Mouse (Mus musculus) midbrain, embryonic 13.5 days (tissue): ENCODE measurements around the gene Aqp6. TPM values are rescaled to one million over a fixed set of nuclear protein-coding genes. Genes with fewer than 3 reads are reported as not detected.

Experiments
- ATAC-seq: fragments of 200-750 bp; cut with Nextera tagmentation; 2 replicates; pipeline ENCODE4 v1.8.0; 2017; ENCODE audit warnings: mild to moderate bottlenecking, moderate TSS enrichment, moderate library complexity
- H3K27ac ChIP-seq: fragments of 300-500 bp; sonication (generic); 2 replicates; pipeline ENCODE4 v1.5.1; 2015; ENCODE audit warnings: inconsistent platforms, mild to moderate bottlenecking, moderate library complexity
- H3K27me3 ChIP-seq: fragments of 300-500 bp; sonication (generic); 2 replicates; pipeline ENCODE4 v1.6.1; 2015; ENCODE audit warnings: mild to moderate bottlenecking, inconsistent platforms
- H3K36me3 ChIP-seq: fragments of 300-500 bp; sonication (generic); 2 replicates; pipeline ENCODE4 v1.6.1; 2015; ENCODE audit warnings: mild to moderate bottlenecking, inconsistent platforms
- H3K4me1 ChIP-seq: fragments of 300-500 bp; sonication (generic); replicated peaks from 2 replicates; pipeline ENCODE4 v1.6.1; 2015; ENCODE audit warnings: inconsistent platforms
- H3K4me2 ChIP-seq: fragments of 300-500 bp; sonication (generic); replicated peaks from 2 replicates; pipeline ENCODE4 v1.6.1; 2015; ENCODE audit warnings: moderate library complexity, mild to moderate bottlenecking, inconsistent platforms
- H3K4me3 ChIP-seq: fragments of 300-500 bp; sonication (generic); replicated peaks from 2 replicates; pipeline ENCODE4 v1.5.1; 2015; ENCODE audit warnings: mild to moderate bottlenecking, inconsistent platforms
- H3K9ac ChIP-seq: fragments of 300-500 bp; sonication (generic); replicated peaks from 2 replicates; pipeline ENCODE4 v1.6.1; 2015; ENCODE audit warnings: mild to moderate bottlenecking, inconsistent platforms
- H3K9me3 ChIP-seq: fragments of 300-500 bp; sonication (generic); 2 replicates; pipeline ENCODE4 v1.6.1; 2016; ENCODE audit warnings: mild to moderate bottlenecking, inconsistent platforms
- WGBS: fragments of 180-500 bp; shearing (Covaris S2); methylation state at CpG from one replicate; pipeline ENCODE4 v1.1.7; 2015; 5-methylcytosine and 5-hydroxymethylcytosine counted together
- polyA plus RNA-seq: library from polyadenylated mRNA; unstranded; fragments of >200 nt; fragmentation: Nextera tagmentation; extraction: Ambion mirVana; gene quantifications from 2 replicates; pipeline ENCODE4 v1.2.1, GENCODE M21; 2015

Aqp6 gene
- polyA plus RNA-seq, 1 experiment from 2014 or later = 0.71 TPM

- Histone ChIP-seq H3K4me3 (peak within 1 kb of the TSS; percentile 78), H3K4me1 (peaks cover 69% of the 10 kb centered on the region), H3K36me3 (no peaks in the 10 kb centered on the region), H3K4me2 (peak within 1 kb of the TSS; percentile 90), H3K9me3 (no peaks in the 10 kb centered on the region), H3K27me3 (peaks cover 26% of the 10 kb centered on the region), H3K27ac (no peak within 1 kb of the TSS), H3K9ac (peak within 1 kb of the TSS; percentile 78)
- peak; percentile 89 for ATAC-seq
- WGBS = under 1% methylated on average over 66 of the region's 68 CpGs
Measured at GRCm38 (mm10) chr15:99651163-99651872, 50.1 kb downstream of the Aqp6 start, which contains the start of gene Racgap1. Racgap1 (minus strand) TSS chr15:99651656.

- Histone ChIP-seq H3K27ac (no peak overlapping the region), H3K36me3 (no peaks in the 10 kb centered on the region), H3K4me1 (peaks cover 64% of the 10 kb centered on the region), H3K9me3 (no peaks in the 10 kb centered on the region), H3K4me2 (peak overlapping the region; percentile 90), H3K27me3 (peaks cover 26% of the 10 kb centered on the region), H3K4me3 (peak overlapping the region; percentile 78), H3K9ac (0 out of 2 replicates have a peak overlapping the region, but pooled peaks have one; percentile 19)
- 76% methylated on average over 10 of the region's 10 CpGs for WGBS
- no peak for ATAC-seq
Measured at GRCm38 (mm10) chr15:99651984-99652872, 51.0 kb downstream of the Aqp6 start.

GRCm38 (mm10) chr15:99653291-99653690 lies 52.1 kb downstream of the Aqp6 start:
- Histone ChIP-seq H3K36me3 (no peaks in the 10 kb centered on the region), H3K4me2 (peak overlapping the region; percentile 43), H3K4me1 (peaks cover 54% of the 10 kb centered on the region), H3K9ac (no peak overlapping the region), H3K27me3 (peaks cover 26% of the 10 kb centered on the region), H3K27ac (no peak overlapping the region), H3K9me3 (no peaks in the 10 kb centered on the region), H3K4me3 (peak overlapping the region; percentile 16)
- no peak for ATAC-seq
- 9% methylated on average over 8 of the region's 8 CpGs for WGBS

GRCm38 (mm10) chr15:99653876-99654275 lies 52.7 kb downstream of the Aqp6 start:
- ATAC-seq = no peak
- peak overlapping the region; percentile 19; the same call in 1 of the 2 replicates for H3K9ac ChIP-seq
- H3K4me3 ChIP-seq = peak overlapping the region; percentile 16
- no peaks in the 10 kb centered on the region for H3K36me3 ChIP-seq
- peak overlapping the region; percentile 43 for H3K4me2 ChIP-seq
- peaks cover 48% of the 10 kb centered on the region for H3K4me1 ChIP-seq
- H3K27me3 ChIP-seq = peaks cover 26% of the 10 kb centered on the region
- H3K9me3 ChIP-seq = no peaks in the 10 kb centered on the region
- H3K27ac ChIP-seq = no peak overlapping the region
- WGBS = 2% methylated on average over 21 of the region's 21 CpGs

Other genes starting within 250 kb of the Aqp6 start
- 8.5 and 8.7 TPM in 2 replicates for gene Fmnl3, start 230.9 kb upstream of the Aqp6 start, polyA plus RNA-seq
- 228 and 244 TPM in 2 replicates for gene Tmbim6, start 208.5 kb upstream of the Aqp6 start, polyA plus RNA-seq
- gene Nckap5l, start 143.7 kb upstream of the Aqp6 start, polyA plus RNA-seq = 12.2 and 15.6 TPM in 2 replicates
- 26.5 and 26.9 TPM in 2 replicates for gene Bcdin3d, start 126.7 kb upstream of the Aqp6 start, polyA plus RNA-seq
- gene Faim2, start 73.2 kb upstream of the Aqp6 start, polyA plus RNA-seq = 9.5 and 12.1 TPM in 2 replicates
- gene Aqp2, start 22.3 kb upstream of the Aqp6 start, polyA plus RNA-seq = not detected in 2 replicates
- gene Aqp5, start 10.6 kb upstream of the Aqp6 start, polyA plus RNA-seq = 0.79 and 1.1 TPM in 2 replicates
- gene Racgap1, start 50.3 kb downstream of the Aqp6 start, polyA plus RNA-seq = 118 and 125 TPM in 2 replicates
- 48.0 and 54.5 TPM in 2 replicates for gene Asic1, start 69.0 kb downstream of the Aqp6 start, polyA plus RNA-seq
- gene Smarcd1, start 100.7 kb downstream of the Aqp6 start, polyA plus RNA-seq = 137 and 145 TPM in 2 replicates
- not detected in 2 replicates for gene Gm17349, start 104.1 kb downstream of the Aqp6 start, polyA plus RNA-seq
- gene Gpd1, start 116.1 kb downstream of the Aqp6 start, polyA plus RNA-seq = 1.3 and 1.6 TPM in 2 replicates
- 167 and 177 TPM in 2 replicates for gene Cox14, start 124.2 kb downstream of the Aqp6 start, polyA plus RNA-seq
- 58.4 and 61.1 TPM in 2 replicates for gene Cers5, start 171.5 kb downstream of the Aqp6 start, polyA plus RNA-seq